Mouse (Mus musculus) ovary, postnatal 14 days (tissue): Measurements from ENCODE around the gene Olfr2.
"Not testable (repeated sequence)": the region's sequence is repeated elsewhere in the genome, so short reads cannot be mapped to it uniquely, and the experiment has no call there.

Experiments
- DNase-seq: peaks from one replicate; pipeline ENCODE4 v3.0.0; 2022; ENCODE audit warnings: low spot score

The Olfr2 gene

DNA sequence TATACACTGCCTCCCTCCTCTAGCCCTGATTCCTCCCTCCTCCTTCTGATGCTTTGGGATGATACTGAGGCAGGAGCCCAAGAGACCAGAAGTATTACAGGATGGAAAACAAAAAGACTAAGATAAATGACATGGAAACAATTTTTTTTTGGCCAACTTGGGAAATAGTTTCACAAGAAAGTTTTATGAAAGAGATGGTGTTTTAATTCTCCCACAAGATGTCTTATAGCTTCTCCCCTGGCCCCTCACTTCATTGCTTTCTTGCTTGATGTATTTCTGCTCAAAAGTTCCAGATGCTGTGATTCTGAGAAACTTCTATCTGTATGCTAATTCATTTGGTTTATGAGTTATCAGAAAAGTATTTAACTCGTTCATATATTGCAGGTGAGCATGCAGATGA is at the start of gene Olfr2:
Gene Olfr2, minus strand, starts transcription at position 101 of the 400 bp plus-strand sequence.
- DNase-seq, result no peak

DNA sequence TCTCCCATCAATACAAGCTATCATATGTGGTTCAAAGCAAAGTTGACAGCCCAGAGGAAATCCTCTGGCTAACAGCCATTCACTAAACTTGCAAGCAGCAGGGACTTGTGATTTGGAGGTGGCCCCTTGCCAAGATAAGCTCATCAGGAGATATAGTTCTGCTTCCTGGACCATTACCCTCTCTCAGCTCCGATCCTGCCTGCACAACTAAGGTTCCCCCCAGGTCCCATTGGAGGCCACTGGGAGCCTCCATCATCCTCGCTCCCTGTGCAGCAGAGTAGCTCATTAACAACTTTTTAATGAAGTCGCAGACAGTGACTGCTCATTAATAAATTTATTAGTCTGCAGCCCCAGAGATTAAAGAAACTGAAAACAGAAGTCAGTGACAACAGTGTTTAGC is 41.7 kb upstream of the Olfr2 start:
- no peak for DNase-seq

DNA sequence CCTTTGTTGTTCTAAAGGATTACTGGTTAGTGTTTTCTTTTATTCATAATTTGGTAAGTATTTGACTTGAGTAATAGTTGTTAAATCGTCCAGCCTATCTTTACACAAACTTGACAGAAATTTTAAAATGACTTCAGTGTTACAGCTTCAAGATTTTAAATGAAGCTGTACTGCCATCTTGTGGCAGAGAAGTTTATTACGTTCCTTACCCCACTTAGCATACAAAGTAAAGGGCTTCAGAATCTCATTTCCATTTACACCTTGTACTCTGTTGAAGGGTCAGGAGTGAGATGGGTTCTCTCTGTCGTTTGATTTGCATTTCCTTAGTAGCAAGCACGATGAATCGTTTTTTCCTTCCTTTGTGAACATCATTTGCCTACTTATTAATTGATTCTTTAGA is 40.0 kb upstream of the Olfr2 start:
- DNase-seq, result peak; percentile 41

DNA sequence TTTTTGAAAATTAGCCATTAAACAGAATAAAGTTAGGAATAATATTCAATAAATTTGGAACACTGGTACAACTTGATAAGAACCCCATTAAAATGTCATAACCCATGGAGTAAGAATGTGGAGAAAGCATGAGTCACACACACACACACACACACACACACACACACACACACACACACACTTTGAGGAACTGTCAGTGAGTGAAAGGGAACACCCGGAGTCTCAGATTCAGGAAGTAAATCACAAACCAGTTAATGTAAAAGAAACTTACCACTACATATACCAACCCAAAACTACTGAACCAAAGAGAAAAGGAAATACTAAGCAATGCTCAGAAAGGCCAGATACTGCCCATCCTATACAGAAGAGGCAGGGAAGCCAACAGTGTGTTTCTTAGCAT is 38.5 kb upstream of the Olfr2 start:
- DNase-seq, result no peak

DNA sequence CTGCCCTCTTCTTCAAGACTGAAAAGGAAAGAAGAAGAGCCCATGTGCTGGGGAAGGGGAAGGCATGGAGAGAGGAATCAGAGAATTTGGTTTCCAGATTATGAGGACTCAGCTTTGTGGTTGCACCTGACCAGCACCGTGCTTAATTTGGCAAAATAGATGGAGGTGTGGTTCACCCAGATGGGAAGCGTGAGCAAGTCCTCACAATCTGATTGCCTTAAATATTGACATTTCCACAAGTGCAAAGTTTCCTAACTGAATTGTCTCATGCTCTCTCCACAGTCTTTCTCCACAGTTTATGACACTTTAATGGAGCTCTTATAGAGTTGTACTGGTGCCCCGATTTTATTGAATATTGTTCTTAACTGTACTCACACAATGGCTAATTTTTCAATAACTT is 37.3 kb upstream of the Olfr2 start:
- DNase-seq, result no peak

DNA sequence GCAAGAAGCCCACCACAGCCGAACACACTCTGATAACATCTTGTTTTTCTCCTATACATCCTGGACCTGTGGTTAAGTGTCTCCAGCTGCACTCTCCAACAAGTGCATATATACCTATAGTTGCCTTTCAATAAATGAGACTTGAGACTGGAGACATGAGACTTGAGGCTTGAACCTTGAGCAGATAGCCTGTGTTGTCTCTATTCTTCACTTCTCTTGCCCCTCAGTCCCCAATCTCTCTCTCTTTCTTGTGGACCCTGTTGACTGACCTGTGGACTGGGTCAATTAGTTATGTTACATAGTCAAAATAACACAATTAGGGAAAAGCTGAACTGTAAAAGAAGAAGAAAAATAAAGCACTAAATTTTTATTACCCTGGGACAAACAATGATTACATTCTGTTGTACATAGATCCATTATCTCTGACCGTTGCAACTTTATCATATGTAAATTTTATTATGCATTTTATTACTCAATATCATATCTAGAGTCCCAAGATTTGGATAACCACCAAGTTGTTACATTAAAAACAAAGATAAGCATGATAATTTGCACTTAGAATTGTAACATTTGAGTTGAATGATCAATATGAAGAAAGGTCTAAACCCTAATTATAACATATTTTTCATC is 34.2 kb upstream of the Olfr2 start:
- DNase-seq, result no peak

DNA sequence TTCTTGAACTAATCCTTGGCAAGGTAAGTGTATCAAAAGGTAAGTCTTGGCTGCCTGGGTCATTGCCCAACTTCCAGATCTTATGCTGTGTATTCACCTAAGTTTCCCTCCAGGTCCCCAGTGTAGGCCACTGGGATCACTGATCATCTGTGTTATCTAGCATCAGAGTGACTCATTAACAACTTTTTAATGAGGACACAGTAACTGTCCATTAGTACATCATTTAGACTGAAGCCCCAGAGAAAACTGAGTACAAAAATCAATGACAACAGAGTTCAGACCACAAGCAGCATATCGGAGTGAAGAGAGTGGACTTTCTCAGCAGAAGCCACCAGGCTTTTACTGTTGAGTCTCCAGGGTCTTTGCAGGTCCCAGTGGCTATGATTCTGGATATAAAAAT is 25.0 kb upstream of the Olfr2 start, which contains the start of gene Olfr713:
Gene Olfr713, plus strand, starts transcription at position 301 of the 400 bp plus-strand sequence.
- DNase-seq, result no peak

DNA sequence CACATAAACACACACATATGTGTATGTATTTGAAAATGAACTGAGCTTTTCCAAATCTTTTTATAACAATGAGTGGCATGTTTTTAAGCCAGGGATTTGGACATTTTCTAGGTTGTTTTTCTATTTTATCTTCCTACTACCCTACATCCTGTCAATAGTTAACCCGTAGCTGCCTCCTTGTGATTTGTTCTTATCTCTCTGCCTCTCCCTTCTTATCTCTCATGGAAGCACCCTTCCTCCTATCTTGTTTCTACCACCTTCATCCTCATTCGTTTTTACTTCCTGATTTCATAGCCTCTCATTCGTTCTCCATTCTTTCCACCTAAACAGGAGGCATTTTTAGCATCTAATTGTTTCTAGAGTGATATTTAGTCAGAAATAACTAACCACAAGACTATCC is 1.7 kb downstream of the Olfr2 start:
- no peak for DNase-seq

DNA sequence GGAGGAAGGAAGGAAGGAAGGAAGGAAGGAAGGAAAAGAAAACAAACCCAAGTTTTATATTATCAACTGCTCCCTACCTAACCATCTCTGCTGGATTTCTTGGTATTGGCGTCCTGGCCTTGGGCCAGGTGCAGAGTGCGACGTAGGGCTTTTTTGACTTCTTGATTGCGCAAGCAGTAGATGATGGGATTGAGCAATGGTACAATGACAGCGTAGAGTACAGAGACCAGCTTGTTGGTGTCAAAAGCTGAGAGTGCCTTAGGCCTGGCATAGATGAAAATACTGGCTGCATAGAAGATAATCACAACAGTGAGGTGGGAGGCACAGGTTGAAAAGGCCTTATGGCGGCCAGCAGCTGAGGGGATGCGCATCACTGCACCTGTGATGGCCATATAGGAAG is 5.1 kb downstream of the Olfr2 start:
- DNase-seq, result no peak

DNA sequence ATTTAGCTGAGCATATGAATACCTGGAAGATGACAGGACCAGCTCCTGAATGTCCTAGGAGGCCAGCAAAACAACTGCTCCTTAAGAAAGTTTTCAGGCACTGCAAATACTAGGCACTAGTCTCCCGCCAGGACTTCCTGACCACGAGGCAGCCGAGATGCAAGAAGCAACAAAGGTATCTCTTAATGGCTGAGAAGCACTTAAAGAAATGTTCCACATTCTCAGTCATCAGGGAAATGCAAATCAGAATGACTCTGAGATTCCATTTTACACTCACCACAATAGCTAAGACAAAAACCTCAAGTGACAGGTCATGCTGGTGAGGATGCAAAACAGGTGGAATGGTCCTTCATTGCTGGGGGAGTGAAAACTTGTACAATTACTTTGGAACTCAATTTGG is 20.6 kb downstream of the Olfr2 start:
- no peak for DNase-seq

DNA sequence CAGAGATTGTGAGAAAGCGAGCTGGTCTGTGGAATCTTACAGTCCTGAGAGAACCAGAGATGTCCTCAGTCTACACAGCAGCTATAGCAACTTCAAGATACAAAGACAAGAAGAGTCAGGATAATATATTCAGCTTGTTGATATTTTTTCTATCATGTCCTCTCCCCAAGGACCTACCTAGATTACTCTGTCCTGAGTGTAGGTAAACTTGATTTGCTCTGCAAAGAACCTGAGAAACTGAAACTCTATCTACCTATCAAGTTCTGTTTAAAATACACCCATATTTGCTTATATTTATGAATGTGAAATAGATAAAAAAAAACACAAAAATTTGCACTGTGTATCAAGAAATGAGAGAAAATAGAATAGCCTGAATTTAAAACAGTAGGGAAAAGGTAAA is 30.5 kb downstream of the Olfr2 start, which contains the start of gene Olfr711:
Gene Olfr711, minus strand, starts transcription at position 101 of the 400 bp plus-strand sequence.
- DNase-seq, result no peak

DNA sequence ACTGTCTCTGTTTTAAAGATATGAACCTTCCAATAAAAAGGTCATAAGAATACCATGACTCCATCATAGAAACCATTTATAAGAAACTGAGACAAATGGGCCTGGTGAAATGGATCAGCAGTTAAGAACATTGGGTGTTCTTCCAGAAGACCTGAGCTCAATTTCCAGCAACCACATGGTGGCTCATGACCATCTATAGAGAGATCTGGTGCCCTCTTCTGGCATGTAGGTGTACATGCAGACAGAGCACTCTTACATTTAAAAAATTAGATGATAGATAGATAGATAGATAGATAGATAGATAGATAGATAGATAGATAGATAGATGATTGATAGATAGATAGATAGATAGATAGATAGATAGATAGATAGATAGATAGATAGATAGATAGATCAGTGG is 38.4 kb downstream of the Olfr2 start:
- not testable (repeated sequence) for DNase-seq

DNA sequence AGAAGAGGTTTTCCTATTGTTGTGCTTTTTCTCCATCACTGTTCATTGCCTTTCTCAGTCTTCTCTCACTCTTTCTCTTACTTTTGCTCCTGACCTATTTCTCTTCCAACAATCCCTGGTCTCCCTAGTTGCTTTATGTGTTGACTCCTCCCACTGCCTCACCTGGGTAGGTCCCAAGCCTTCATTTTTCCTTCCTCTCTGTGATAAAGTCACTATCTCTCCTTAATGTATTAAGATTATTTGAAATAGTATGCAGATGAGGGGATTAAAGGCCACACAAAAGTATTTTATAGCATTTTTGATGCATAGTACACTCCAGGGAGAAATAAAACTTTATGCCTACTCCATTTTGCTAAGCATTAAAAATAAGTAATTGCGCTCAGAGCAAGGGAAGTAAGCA is 42.0 kb downstream of the Olfr2 start, which contains the start of gene Olfr6:
Gene Olfr6, minus strand, starts transcription at position 101 of the 400 bp plus-strand sequence.
- no peak for DNase-seq

DNA sequence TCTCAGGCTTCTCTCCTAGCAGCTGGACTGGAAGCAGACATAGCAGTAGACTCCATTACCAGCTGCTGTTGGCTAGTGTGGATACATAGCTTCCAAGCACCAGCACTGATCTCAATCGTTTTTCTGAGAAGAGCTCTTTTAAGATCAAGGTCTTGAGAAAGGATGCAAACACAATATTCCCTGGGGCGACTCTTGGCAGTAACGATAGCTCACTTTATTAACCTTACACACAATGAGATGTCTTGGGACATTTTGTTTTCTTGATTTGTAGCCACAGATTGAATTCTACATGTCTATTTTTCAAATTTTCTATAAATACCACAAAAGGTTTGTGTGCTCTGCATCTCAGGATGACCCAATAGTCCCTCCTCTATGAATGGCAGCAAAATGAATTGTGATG is 57.7 kb downstream of the Olfr2 start, which contains the start of gene Olfr710:
Gene Olfr710, minus strand, starts transcription at position 101 of the 400 bp plus-strand sequence.
- no peak for DNase-seq
